Comparison of ENCODE assay signal across 7 mouse cellular contexts in genomic region chr11:4703688-4704071, GRCm38 (mm10). TPM values are rescaled to one million over a fixed set of nuclear protein-coding genes. Genes with fewer than 3 reads are reported as not detected.
DNase-seq lines count a peak whose midpoint lies in the region; ATAC-seq and TF ChIP-seq lines count a peak whose summit lies in the region.

No protein-coding gene starts in this region.

- peak overlapping the region; percentile 94 for H3K4me3 ChIP-seq in testis, adult 2 months (ENCODE audit: control insufficient read depth, low read depth, low read length)
- H3K4me3 ChIP-seq in forebrain, embryonic 12.5 days (replicated peaks) = peak overlapping the region; percentile 72
- peak overlapping the region; percentile 69 to 86 for H3K4me3 ChIP-seq in liver, embryonic 14.5 days (ENCODE audit: insufficient read depth in 1 of 2, low read depth in 2 of 2, low read length in 2 of 2)
- H3K4me3 ChIP-seq in stomach, postnatal 0 days (ENCODE audit: low read depth, low read length) = peak overlapping the region; percentile 82

- H3K27me3 ChIP-seq in testis, adult 2 months (ENCODE audit: control insufficient read depth, insufficient read depth, low read length) = no peaks in the 10 kb centered on the region
- no peaks in the 10 kb centered on the region for H3K27me3 ChIP-seq in forebrain, embryonic 12.5 days
- no peaks in the 10 kb centered on the region for H3K27me3 ChIP-seq in liver, embryonic 14.5 days (ENCODE audit: control insufficient read depth, insufficient read depth, low read length)
- H3K27me3 ChIP-seq in stomach, postnatal 0 days (ENCODE audit: control insufficient read depth, insufficient read depth, low read length) = no peaks in the 10 kb centered on the region

- H3K4me2 ChIP-seq in forebrain, embryonic 12.5 days = peak overlapping the region; percentile 74
- peak overlapping the region; percentile 91 for H3K4me2 ChIP-seq in liver, embryonic 14.5 days (ENCODE audit: low read depth)
- H3K4me2 ChIP-seq in stomach, postnatal 0 days (replicated peaks; ENCODE audit: low read depth) = peak overlapping the region; percentile 93

- H3K9me3 ChIP-seq in forebrain, embryonic 12.5 days = no peaks in the 10 kb centered on the region
- H3K9me3 ChIP-seq in liver, embryonic 14.5 days (ENCODE audit: control insufficient read depth, low read length) = no peaks in the 10 kb centered on the region
- H3K9me3 ChIP-seq in stomach, postnatal 0 days (ENCODE audit: control insufficient read depth, low read length) = no peaks in the 10 kb centered on the region

- no peak for TF ChIP-seq CTCF in testis, adult 2 months (IDR thresholded peaks at IDR 0.05; ENCODE audit: control insufficient read depth, insufficient read depth, insufficient replicate concordance, low read depth, low read length)
- no peak for TF ChIP-seq CTCF in liver, embryonic 14.5 days (IDR thresholded peaks at IDR 0.05; ENCODE audit: low read depth)
- no peak; the same call in 1 of the 2 replicates for TF ChIP-seq CTCF in stomach, postnatal 0 days (IDR thresholded peaks at IDR 0.05; ENCODE audit: low read depth)

- WGBS in forebrain, embryonic 12.5 days = 7% methylated on average over 12 of the region's 12 CpGs
- 2% methylated on average over 12 of the region's 12 CpGs for WGBS in liver, embryonic 14.5 days (ENCODE audit: insufficient replicate concordance)
- 4% methylated on average over 12 of the region's 12 CpGs for WGBS in stomach, postnatal 0 days

- H3K9ac ChIP-seq in forebrain, embryonic 12.5 days = peak overlapping the region; percentile 76
- H3K9ac ChIP-seq in liver, embryonic 14.5 days (replicated peaks) = peak overlapping the region; percentile 90
- peak overlapping the region; percentile 91 for H3K9ac ChIP-seq in stomach, postnatal 0 days (ENCODE audit: low read length)

- H3K36me3 ChIP-seq in testis, adult 2 months (ENCODE audit: control insufficient read depth, insufficient read depth, low read length) = no peaks in the 10 kb centered on the region
- H3K36me3 ChIP-seq in forebrain, embryonic 12.5 days (replicated peaks) = peaks cover 19% of the 10 kb centered on the region
- H3K36me3 ChIP-seq in liver, embryonic 14.5 days (replicated peaks; ENCODE audit: control insufficient read depth, insufficient read depth, low read depth) = peaks cover 11% of the 10 kb centered on the region
- H3K36me3 ChIP-seq in stomach, postnatal 0 days (ENCODE audit: control insufficient read depth, insufficient read depth, low read length) = peaks cover 6% of the 10 kb centered on the region; the same call in 1 of the 2 replicates

- TF ChIP-seq EP300 in liver, embryonic 14.5 days (IDR thresholded peaks at IDR 0.05; ENCODE audit: low read depth) = no peak
- TF ChIP-seq EP300 in stomach, postnatal 0 days (optimal IDR thresholded peaks at IDR 0.05) = no peak

- TF ChIP-seq POLR2A in testis, adult 2 months (IDR thresholded peaks at IDR 0.05; ENCODE audit: control insufficient read depth, low read depth, low read length) = no peak

- ATAC-seq in forebrain, embryonic 12.5 days (ENCODE audit: low FRiP score) = peak; percentile 27; the same call in 1 of the 2 replicates
- ATAC-seq in liver, embryonic 14.5 days (ENCODE audit: insufficient read depth) = no peak
- ATAC-seq in stomach, postnatal 0 days (ENCODE audit: low FRiP score, low TSS enrichment) = no peak

- DNase-seq in testis, postnatal 10 days (ENCODE audit: low spot score) = no peak
- no peak for DNase-seq in liver, embryonic 14.5 days (ENCODE audit: low read depth in 3 of 3, low spot score in 3 of 3)
- no peak for DNase-seq in stomach, postnatal 0 days (ENCODE audit: low spot score)
- DNase-seq in left cerebral cortex, adult 8-10 months (ENCODE audit: low spot score in 2 of 2) = no peak
- DNase-seq in layer of hippocampus, adult 9-11 months = no peak

- H3K4me1 ChIP-seq in testis, adult 2 months (ENCODE audit: control insufficient read depth, insufficient read depth, low read length) = peaks cover 6% of the 10 kb centered on the region
- peaks cover 17% of the 10 kb centered on the region for H3K4me1 ChIP-seq in forebrain, embryonic 12.5 days
- peaks cover 8% of the 10 kb centered on the region in 2 experiments; a peak in 3 of 4 replicates for H3K4me1 ChIP-seq in liver, embryonic 14.5 days (replicated peaks; ENCODE audit: control insufficient read depth in 2 of 2, insufficient read depth in 2 of 2, low read length in 1 of 2)
- H3K4me1 ChIP-seq in stomach, postnatal 0 days (replicated peaks; ENCODE audit: control insufficient read depth, insufficient read depth) = no peaks in the 10 kb centered on the region

- H3K27ac ChIP-seq in testis, adult 2 months (ENCODE audit: control insufficient read depth, insufficient read depth, low read depth, low read length) = peak overlapping the region; percentile 86
- no peak overlapping the region; the same call in 1 of the 2 replicates for H3K27ac ChIP-seq in forebrain, embryonic 12.5 days
- H3K27ac ChIP-seq in liver, embryonic 14.5 days = peak overlapping the region; percentile 64
- H3K27ac ChIP-seq in stomach, postnatal 0 days (replicated peaks) = peak overlapping the region; percentile 81

RNA-seq across cellular contexts. Expression of gene Uqcr10, which starts 0.5 kb away (rescaled TPM):
- 399 and 518 TPM in 2 replicates for polyA plus RNA-seq in testis, adult 2 months (2012; rRNA removed)
- 510 and 566 TPM in 2 replicates for polyA plus RNA-seq in forebrain, embryonic 12.5 days (2016; fragmentation: Nextera tagmentation; extraction: Ambion mirVana)
- 481 and 569 TPM in 2 replicates for polyA plus RNA-seq in liver, embryonic 14.5 days (2012; rRNA removed)
- polyA plus RNA-seq in liver, embryonic 14.5 days (2014; fragmentation: Nextera tagmentation; extraction: Ambion mirVana) = 728 and 747 TPM in 2 replicates
- 1,477 and 1,517 TPM in 2 replicates for polyA plus RNA-seq in stomach, postnatal 0 days (2015; fragmentation: Nextera tagmentation; extraction: Ambion mirVana)
- total RNA-seq in left cerebral cortex, adult 8-10 months (2022) = 100 to 1,000 TPM; 312 to 352 (median 336) TPM

RNA-seq across cellular contexts. Expression of gene Zmat5, which starts 0.8 kb away (rescaled TPM):
- polyA plus RNA-seq in testis, adult 2 months (2012; rRNA removed) = 27.4 and 27.8 TPM in 2 replicates
- polyA plus RNA-seq in forebrain, embryonic 12.5 days (2016; fragmentation: Nextera tagmentation; extraction: Ambion mirVana) = 74.0 and 75.0 TPM in 2 replicates
- polyA plus RNA-seq in liver, embryonic 14.5 days (2012; rRNA removed) = 15.5 and 15.9 TPM in 2 replicates
- polyA plus RNA-seq in liver, embryonic 14.5 days (2014; fragmentation: Nextera tagmentation; extraction: Ambion mirVana) = 25.7 and 26.3 TPM in 2 replicates
- polyA plus RNA-seq in stomach, postnatal 0 days (2015; fragmentation: Nextera tagmentation; extraction: Ambion mirVana) = 57.4 and 63.5 TPM in 2 replicates
- 10 to 100 TPM; 22.7 to 38.8 (median 27.7) TPM for total RNA-seq in left cerebral cortex, adult 8-10 months (2022)

RNA-seq across cellular contexts. Expression of gene Cabp7, which starts 42.9 kb away (rescaled TPM):
- 0.07 and 0.10 TPM in 2 replicates for polyA plus RNA-seq in testis, adult 2 months (2012; rRNA removed)
- 0.62 and 0.64 TPM in 2 replicates for polyA plus RNA-seq in forebrain, embryonic 12.5 days (2016; fragmentation: Nextera tagmentation; extraction: Ambion mirVana)
- 0.02 TPM in 2 replicates for polyA plus RNA-seq in liver, embryonic 14.5 days (2012; rRNA removed)
- 0.04 and 0.09 TPM in 2 replicates for polyA plus RNA-seq in liver, embryonic 14.5 days (2014; fragmentation: Nextera tagmentation; extraction: Ambion mirVana)
- 0.12 and 0.13 TPM in 2 replicates for polyA plus RNA-seq in stomach, postnatal 0 days (2015; fragmentation: Nextera tagmentation; extraction: Ambion mirVana)
- 10 to 100 TPM; 23.9 to 30.2 (median 24.9) TPM for total RNA-seq in left cerebral cortex, adult 8-10 months (2022)
